12 mouse cellular contexts compared by ENCODE assay signal in the genomic region with DNA sequence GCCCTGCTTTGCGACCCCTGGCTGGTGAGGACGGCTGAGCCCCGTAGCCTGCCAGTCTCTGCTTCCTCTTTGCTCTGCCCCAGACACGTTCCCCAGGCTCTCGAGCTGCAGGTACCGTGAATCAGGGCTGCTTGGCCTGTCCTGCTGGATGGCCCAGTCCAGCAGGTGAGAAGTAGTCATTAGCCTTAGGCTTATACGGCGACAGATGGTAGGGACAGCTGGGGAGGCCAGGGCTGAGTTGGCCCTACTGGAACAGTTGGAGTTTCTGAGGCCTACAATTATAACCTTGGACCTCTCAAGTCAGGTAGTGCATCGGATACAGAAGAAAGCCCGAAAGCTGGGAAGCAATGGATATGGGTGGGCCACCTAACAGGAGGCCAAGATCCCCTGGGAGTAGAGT.
"Had no signal": no experiment of that assay in that cellular context is flagged by ENCODE, and none has a peak within 500 bp of the region (broad histone marks: within the 10 kb centered on the region; RNA-seq: fewer than 3 reads in every experiment).

No protein-coding gene starts in this region.

- ATAC-seq: lung, postnatal 0 days; midbrain, embryonic 13.5 days had no signal

- H3K4me2 ChIP-seq: liver, embryonic 11.5 days; liver, embryonic 15.5 days; midbrain, embryonic 13.5 days; neural tube, embryonic 13.5 days had no signal

- H3K9me3 ChIP-seq: liver, embryonic 15.5 days; midbrain, embryonic 13.5 days; neural tube, embryonic 13.5 days had no signal

- H3K9ac ChIP-seq: liver, embryonic 15.5 days; midbrain, embryonic 13.5 days; neural tube, embryonic 13.5 days had no signal

- H3K27ac ChIP-seq: kidney, postnatal 0 days; liver, embryonic 15.5 days; midbrain, embryonic 13.5 days; neural tube, embryonic 13.5 days had no signal

- H3K4me3 ChIP-seq: liver, embryonic 15.5 days; midbrain, embryonic 13.5 days; neural tube, embryonic 13.5 days had no signal

- H3K36me3 ChIP-seq: liver, embryonic 15.5 days had no signal

- H3K27me3 ChIP-seq: liver, embryonic 15.5 days; midbrain, embryonic 13.5 days; neural tube, embryonic 13.5 days had no signal

- DNase-seq: kidney, adult 9 months; kidney, postnatal 36 days; lung, adult 2 months; lung, postnatal 36 days; retina, postnatal 1 day; thymus, postnatal 4 days had no signal

- H3K4me1 ChIP-seq: liver, embryonic 15.5 days had no signal
